Mouse (Mus musculus) myocyte (in vitro differentiated cells): ENCODE measurements at regions not wholly inside any gene's neighbourhood (a gene's known extent, or its start where the extent isn't known, plus 50 kb on each side); places are given as distances from the start of the nearest gene placed in this dataset.
A peak's percentile ranks its signal among the peaks of the same experiment; 100 is the strongest.

Source experiments
- H3K27me3 ChIP-seq: one replicate; pipeline ENCODE4 v1.6.1; 2011; ENCODE audit not compliant: control insufficient read depth, insufficient read depth, insufficient read length
- H3K36me3 ChIP-seq: one replicate; pipeline ENCODE4 v1.6.1; 2011; ENCODE audit not compliant: control insufficient read depth, insufficient read depth
- H3K4me2 ChIP-seq: one replicate; pipeline ENCODE4 v1.6.1; 2011; ENCODE audit warnings: low read depth, control low read depth
- H3K4me3 ChIP-seq: one replicate; pipeline ENCODE4 v1.5.1; 2011; ENCODE audit warnings: mild to moderate bottlenecking, control low read depth, moderate library complexity
- H3K79me2 ChIP-seq: one replicate; pipeline ENCODE4 v1.6.1; 2011; ENCODE audit not compliant: control insufficient read depth, insufficient read depth
- H3ac ChIP-seq: one replicate; pipeline ENCODE4 v1.6.1; 2011; ENCODE audit not compliant: control insufficient read depth, insufficient read length
- CEBPB ChIP-seq: IDR thresholded peaks from 2 replicates; pipeline ENCODE4 v1.6.1; 2011; ENCODE audit warnings: mild to moderate bottlenecking, moderate library complexity; ENCODE audit not compliant: poor library complexity, insufficient read depth, severe bottlenecking
- E2F4 ChIP-seq: IDR thresholded peaks from one replicate; pipeline ENCODE4 v1.6.1; 2011; ENCODE audit warnings: mild to moderate bottlenecking, control low read depth, moderate library complexity; ENCODE audit not compliant: insufficient read depth
- MAX ChIP-seq: IDR thresholded peaks from one replicate; pipeline ENCODE4 v1.6.1; 2011; ENCODE audit warnings: low read depth, mild to moderate bottlenecking, control low read depth
- MYOD1 ChIP-seq, 3 experiments: IDR thresholded peaks; one replicate each; pipeline ENCODE4 v1.6.1; 2011; ENCODE audit warnings: control low read depth in 2 of 3, low read depth in 2 of 3, mild to moderate bottlenecking in 2 of 3, moderate library complexity in 1 of 3; ENCODE audit not compliant: insufficient read length in 2 of 3, control insufficient read depth in 1 of 3
- MYOG ChIP-seq, 3 experiments: IDR thresholded peaks; one replicate each; pipeline ENCODE4 v1.6.1; 2011; ENCODE audit warnings: control low read depth in 2 of 3, low read depth in 2 of 3, mild to moderate bottlenecking in 2 of 3; ENCODE audit not compliant: insufficient read length in 2 of 3, control insufficient read depth in 1 of 3, insufficient read depth in 1 of 3
- POLR2A ChIP-seq: IDR thresholded peaks from one replicate; pipeline ENCODE4 v1.6.1; 2011; ENCODE audit warnings: low read depth, mild to moderate bottlenecking, control low read depth, moderate library complexity; ENCODE audit not compliant: insufficient read length
- POLR2AphosphoS2 ChIP-seq: IDR thresholded peaks from one replicate; pipeline ENCODE4 v1.6.1; 2011; ENCODE audit warnings: low read depth, control low read depth; ENCODE audit not compliant: insufficient read length
- REST ChIP-seq: IDR thresholded peaks from one replicate; pipeline ENCODE4 v1.6.1; 2011; ENCODE audit warnings: mild to moderate bottlenecking, control low read depth, moderate library complexity; ENCODE audit not compliant: insufficient read depth, insufficient read length
- SRF ChIP-seq: IDR thresholded peaks from one replicate; pipeline ENCODE4 v1.6.1; 2011; ENCODE audit warnings: low read depth; ENCODE audit not compliant: control insufficient read depth, insufficient read length
- TCF12 ChIP-seq: IDR thresholded peaks from one replicate; pipeline ENCODE4 v1.6.1; 2011; ENCODE audit warnings: mild to moderate bottlenecking, control low read depth; ENCODE audit not compliant: poor library complexity, insufficient read depth, severe bottlenecking
- TCF3 ChIP-seq: IDR thresholded peaks from one replicate; pipeline ENCODE4 v1.6.1; 2011; ENCODE audit warnings: low read depth, control low read depth; ENCODE audit not compliant: insufficient read length
- USF1 ChIP-seq: IDR thresholded peaks from one replicate; pipeline ENCODE4 v1.6.1; 2011; ENCODE audit warnings: low read depth, mild to moderate bottlenecking, control low read depth, moderate library complexity

DNA sequence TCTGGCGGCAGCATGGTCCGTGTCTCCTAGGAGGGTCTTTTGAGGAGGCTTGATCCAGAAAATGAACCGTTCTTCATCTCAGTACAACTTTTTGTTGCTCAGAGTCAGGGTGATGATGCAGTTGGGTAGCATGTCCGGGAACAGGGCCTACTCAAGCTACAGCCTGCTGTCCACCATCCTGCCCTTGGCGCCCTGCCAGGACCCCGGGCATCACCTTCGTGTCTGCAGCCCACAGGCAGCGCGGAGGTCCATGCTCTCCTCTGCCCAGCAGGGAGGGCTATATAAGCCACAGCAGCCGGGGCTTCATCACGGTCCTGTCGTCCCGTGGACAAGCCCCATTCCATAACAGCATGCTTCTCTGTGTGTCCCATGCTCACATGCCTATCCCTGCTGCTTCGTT lies 107.1 kb upstream of the Klf3 start:
- Histone ChIP-seq H3K4me2 (no peak overlapping the region), H3K79me2 (no peaks in the 10 kb centered on the region), H3K27me3 (no peaks in the 10 kb centered on the region), H3K4me3 (no peak overlapping the region), H3ac (no peak overlapping the region), H3K36me3 (no peaks in the 10 kb centered on the region)
- no peak for TF ChIP-seq TCF3
- TF ChIP-seq USF1: no peak
- TF ChIP-seq MAX: no peak
- no peak for TF ChIP-seq E2F4
- TF ChIP-seq TCF12: no peak
- TF ChIP-seq POLR2A: no peak
- no peak for TF ChIP-seq CEBPB
- TF ChIP-seq REST: no peak
- TF ChIP-seq MYOD1 (IDR thresholded peaks at IDR 0.05; ENCODE audit: control insufficient read depth in 1 of 3, insufficient read length in 2 of 3, low read depth in 2 of 3): no peak
- no peak for TF ChIP-seq MYOG (IDR thresholded peaks at IDR 0.05; ENCODE audit: control insufficient read depth in 1 of 3, insufficient read depth in 1 of 3, insufficient read length in 2 of 3, low read depth in 2 of 3)
- TF ChIP-seq POLR2AphosphoS2: no peak
- no peak for TF ChIP-seq SRF

DNA sequence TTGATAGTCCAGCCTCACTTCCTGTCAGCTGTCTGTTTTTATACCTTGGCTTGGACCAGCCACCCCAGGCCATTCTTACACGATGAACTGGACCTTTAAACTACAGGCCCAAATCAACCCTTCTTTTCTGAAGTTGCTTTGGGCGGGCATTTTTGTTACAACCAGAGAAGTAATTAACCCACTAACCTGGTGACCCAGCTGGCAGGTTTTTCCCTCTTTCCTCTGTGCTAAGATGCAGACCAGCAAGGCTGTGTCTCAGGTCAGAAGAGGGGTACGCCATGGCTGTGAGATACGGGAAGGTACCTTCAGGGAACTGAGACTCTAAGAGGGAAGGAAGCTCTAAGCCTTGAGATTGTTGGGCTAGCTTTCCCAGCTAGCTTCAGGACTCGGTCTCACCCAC lies 105.7 kb upstream of the Klf3 start:
- Histone ChIP-seq H3K36me3 (no peaks in the 10 kb centered on the region), H3ac (no peak overlapping the region), H3K27me3 (no peaks in the 10 kb centered on the region), H3K79me2 (no peaks in the 10 kb centered on the region), H3K4me2 (no peak overlapping the region), H3K4me3 (no peak overlapping the region)
- no peak for TF ChIP-seq SRF
- TF ChIP-seq TCF3: no peak
- TF ChIP-seq POLR2A: no peak
- TF ChIP-seq POLR2AphosphoS2: no peak
- no peak for TF ChIP-seq USF1
- TF ChIP-seq REST: no peak
- no peak for TF ChIP-seq MAX
- TF ChIP-seq E2F4: no peak
- no peak for TF ChIP-seq TCF12
- no peak for TF ChIP-seq MYOD1 (IDR thresholded peaks at IDR 0.05; ENCODE audit: control insufficient read depth in 1 of 3, insufficient read length in 2 of 3, low read depth in 2 of 3)
- TF ChIP-seq CEBPB: no peak
- TF ChIP-seq MYOG (IDR thresholded peaks at IDR 0.05; ENCODE audit: control insufficient read depth in 1 of 3, insufficient read depth in 1 of 3, insufficient read length in 2 of 3, low read depth in 2 of 3): no peak

DNA sequence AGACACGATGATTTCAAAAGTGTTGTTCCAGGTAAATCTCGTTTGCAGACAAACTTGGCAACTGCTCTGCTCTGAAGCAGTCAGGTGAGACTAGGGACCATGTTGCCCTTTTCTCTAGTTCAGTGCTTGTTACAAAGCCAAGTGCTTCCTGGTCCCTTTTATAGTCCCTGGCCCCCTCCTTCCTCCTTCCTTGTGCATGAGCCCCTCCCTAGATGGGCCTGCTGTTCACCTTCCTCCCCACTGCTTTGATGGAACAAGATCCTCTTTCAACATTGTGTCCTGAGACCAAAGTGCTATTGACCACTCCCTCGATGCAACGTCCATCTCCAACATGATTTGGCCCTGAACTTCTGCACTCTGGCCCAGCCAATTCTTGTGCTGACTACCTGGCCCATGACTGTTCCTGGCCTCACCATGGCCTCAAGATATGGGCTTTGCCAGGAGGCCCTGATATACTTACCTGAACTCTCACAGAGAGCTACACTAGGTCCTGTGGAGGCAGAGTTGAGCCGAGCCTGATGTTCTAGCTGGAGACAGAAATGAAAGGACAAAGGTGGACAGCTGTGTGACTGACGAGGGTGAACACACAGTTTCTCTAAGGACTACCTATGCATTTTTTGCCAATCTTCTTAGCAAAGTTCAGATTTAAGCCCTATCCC lies 104.6 kb upstream of the Klf3 start:
- no peak overlapping the region for H3ac ChIP-seq
- no peaks in the 10 kb centered on the region for H3K36me3 ChIP-seq
- H3K4me3 ChIP-seq: no peak overlapping the region
- no peaks in the 10 kb centered on the region for H3K79me2 ChIP-seq
- no peaks in the 10 kb centered on the region for H3K27me3 ChIP-seq
- TF ChIP-seq POLR2AphosphoS2: no peak
- TF ChIP-seq MAX: no peak
- no peak for TF ChIP-seq POLR2A
- no peak overlapping the region for H3K4me2 ChIP-seq

DNA sequence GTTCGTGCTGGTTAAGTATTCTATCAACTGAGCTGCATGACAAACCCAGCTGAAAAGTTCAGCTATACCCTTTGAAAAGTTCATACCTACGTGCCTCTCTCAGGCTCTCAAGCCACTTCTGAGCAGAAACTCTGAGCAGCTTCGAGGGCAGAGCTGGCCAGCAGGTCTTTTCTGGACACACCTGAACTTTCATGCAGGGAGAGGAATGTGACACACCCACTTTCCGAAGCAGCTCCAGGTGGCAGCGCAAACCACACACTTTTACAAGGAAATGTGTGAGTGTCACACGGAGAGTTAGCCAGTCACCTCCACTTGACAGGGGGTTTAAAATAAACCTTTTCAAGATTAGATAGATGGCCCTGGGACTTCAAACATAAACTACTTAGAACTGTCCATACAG lies 103.2 kb upstream of the Klf3 start:
- no peaks in the 10 kb centered on the region for H3K36me3 ChIP-seq
- H3K4me2 ChIP-seq: no peak overlapping the region
- H3K27me3 ChIP-seq: no peaks in the 10 kb centered on the region
- TF ChIP-seq POLR2A (no peak), TCF12 (no peak), TCF3 (no peak), MAX (no peak), E2F4 (no peak), SRF (no peak), CEBPB (no peak), POLR2AphosphoS2 (no peak), REST (no peak), MYOD1 (IDR thresholded peaks at IDR 0.05; ENCODE audit: control insufficient read depth in 1 of 3, insufficient read length in 2 of 3, low read depth in 2 of 3) (no peak), USF1 (no peak)
- no peak overlapping the region for H3K4me3 ChIP-seq
- H3ac ChIP-seq: no peak overlapping the region
- no peaks in the 10 kb centered on the region for H3K79me2 ChIP-seq

DNA sequence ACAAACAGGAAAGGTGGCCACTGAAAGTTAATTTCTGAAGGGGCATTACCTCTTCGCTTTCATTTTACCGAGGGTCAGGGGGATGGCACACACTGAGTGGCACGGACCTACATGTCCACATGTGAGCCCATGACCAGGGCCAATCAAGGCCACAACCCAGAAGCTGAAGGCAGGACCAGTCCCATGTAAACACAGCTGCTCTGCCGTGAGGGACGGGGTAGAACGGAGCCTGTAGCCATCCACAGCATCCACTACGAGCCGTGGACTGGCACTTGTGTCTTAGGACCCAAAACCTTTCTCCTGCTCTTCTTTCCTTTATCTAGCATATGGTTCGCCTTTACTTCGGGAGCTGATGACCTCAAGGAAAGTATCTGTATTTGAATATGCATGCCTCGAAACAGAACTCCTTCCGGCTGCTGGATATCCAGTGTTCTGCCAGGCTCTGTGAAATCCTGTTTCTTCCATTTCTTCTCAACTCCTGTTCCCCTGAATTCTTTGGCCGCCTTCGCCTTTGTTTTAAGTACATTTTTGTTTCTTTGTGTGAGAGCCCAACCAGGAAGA lies 101.9 kb upstream of the Klf3 start:
- no peaks in the 10 kb centered on the region for H3K79me2 ChIP-seq
- peak overlapping the region; percentile 62 for H3K4me2 ChIP-seq
- TF ChIP-seq TCF12: no peak
- no peak for TF ChIP-seq E2F4
- no peak for TF ChIP-seq CEBPB
- TF ChIP-seq SRF: no peak
- no peak for TF ChIP-seq REST
- TF ChIP-seq MYOD1 (IDR thresholded peaks at IDR 0.05; ENCODE audit: control insufficient read depth in 1 of 3, insufficient read length in 2 of 3, low read depth in 2 of 3): no peak
- H3K4me3 ChIP-seq: no peak overlapping the region
- no peak overlapping the region for H3ac ChIP-seq
- H3K36me3 ChIP-seq: no peaks in the 10 kb centered on the region
- no peaks in the 10 kb centered on the region for H3K27me3 ChIP-seq
